Mouse (Mus musculus): ENCODE measurements at regions not wholly inside any gene's neighbourhood (a gene's known extent, or its start where the extent isn't known, plus 50 kb on each side); places are given as distances from the start of the nearest gene placed in this dataset.

DNA sequence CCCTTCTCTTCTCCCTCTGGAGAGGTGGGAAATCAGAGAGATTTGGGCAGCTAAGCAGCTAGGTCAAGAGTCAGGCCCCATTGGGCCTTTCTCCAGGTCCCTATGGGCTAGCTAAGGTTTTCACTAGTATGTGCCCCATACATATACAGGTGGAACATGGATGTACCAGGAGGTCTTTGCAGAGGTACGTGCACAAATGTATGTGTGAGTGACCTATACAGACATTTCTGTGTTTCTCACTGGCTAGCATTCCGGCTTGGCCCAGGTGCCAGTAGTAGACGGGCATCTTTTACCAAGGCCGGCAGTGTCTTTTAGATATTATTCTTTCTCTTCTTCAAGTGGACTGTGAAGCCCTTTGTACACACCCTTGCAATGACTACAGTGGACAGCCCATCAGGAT lies 51.1 kb upstream of the Ppara start:
- TF ChIP-seq CTCF (conservative IDR thresholded peaks at IDR 0.05; ENCODE audit: low read length) = no peak
- TF ChIP-seq NANOG (IDR thresholded peaks at IDR 0.05; ENCODE audit: borderline replicate concordance, low read length) = no peak

Measured in E14TG2a.4 (cell line).